Mouse (Mus musculus): ENCODE data around the gene Fam19a1.

DNA sequence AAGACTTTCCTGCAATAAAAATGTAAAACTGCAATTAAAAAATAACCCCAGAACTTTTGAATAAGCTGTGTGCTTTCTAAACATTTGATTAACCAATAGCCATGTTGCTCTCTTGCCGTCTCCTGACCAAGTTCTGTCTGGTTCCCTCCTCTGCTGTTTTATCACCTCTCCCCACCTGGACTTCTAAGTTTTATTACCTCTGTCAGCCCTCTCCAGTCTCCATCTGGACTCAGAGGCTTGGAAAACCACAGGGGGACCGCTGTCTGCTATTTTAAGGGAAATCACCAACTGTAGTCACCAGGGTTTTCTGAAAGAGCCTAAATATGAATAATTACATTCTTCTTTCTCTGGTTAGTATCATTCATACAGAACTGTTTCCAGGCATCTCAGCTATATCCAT lies 322.6 kb downstream of the Fam19a1 start:
- no peak for TF ChIP-seq CTCF (IDR thresholded peaks at IDR 0.05)
- no peak for TF ChIP-seq POLR2A (IDR thresholded peaks at IDR 0.05; ENCODE audit: insufficient read depth, low read depth, low read length)
- no peak for TF ChIP-seq EP300 (IDR thresholded peaks at IDR 0.05; ENCODE audit: insufficient read depth, low read depth, low read length)

Data from heart, adult 2 months (tissue).